Mouse (Mus musculus) liver, adult 10 weeks (tissue): ENCODE results near the gene Olfr470. TPM values are rescaled to one million over a fixed set of nuclear protein-coding genes. Genes with fewer than 3 reads are reported as not detected.

Experiments used
- polyA plus RNA-seq: library from polyadenylated mRNA; stranded (reverse); fragments of 350-450 nt; fragmentation: Illumina TruSeq; extraction: RNeasy Lipid Tissue Mini Kit (QIAGEN cat#74804); gene quantifications from one replicate; pipeline ENCODE4 v1.2.3, GENCODE M21; 2014; ENCODE audit warnings: low read depth, low replicate concordance

Olfr470 gene
- not detected for polyA plus RNA-seq

GRCm38 (mm10) chr7:107847390-107847789 lies at the start of gene Olfr470:
Gene Olfr470, minus strand, starts transcription at chr7:107847490.

GRCm38 (mm10) chr7:107825441-107825840 lies 21.8 kb downstream of the Olfr470 start, which contains the start of gene Olfr469:
Gene Olfr469, minus strand, starts transcription at chr7:107825541.

DNA sequence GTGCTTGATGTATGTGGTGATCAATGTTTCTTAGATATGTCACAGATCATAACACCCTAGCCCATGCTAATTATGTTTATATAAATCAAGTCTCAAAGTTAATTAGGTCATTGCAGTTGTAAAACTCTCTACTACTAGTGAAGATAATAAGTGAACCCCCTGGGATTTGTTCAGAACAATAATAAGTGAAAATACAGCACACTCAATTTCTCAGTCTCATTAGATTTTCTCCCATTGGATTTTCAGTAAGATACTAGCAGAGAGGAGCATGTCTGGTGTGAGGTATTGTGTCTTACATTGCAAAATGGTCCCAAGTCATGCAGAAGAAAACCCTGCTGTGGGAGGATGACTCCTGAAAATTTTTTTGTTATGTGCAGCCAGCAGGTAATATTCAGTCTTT lies 35.3 kb downstream of the Olfr470 start, which contains the start of gene Olfr467:
TSS of gene Olfr467 (plus strand) at position 301 of the 400 bp plus-strand sequence.

DNA sequence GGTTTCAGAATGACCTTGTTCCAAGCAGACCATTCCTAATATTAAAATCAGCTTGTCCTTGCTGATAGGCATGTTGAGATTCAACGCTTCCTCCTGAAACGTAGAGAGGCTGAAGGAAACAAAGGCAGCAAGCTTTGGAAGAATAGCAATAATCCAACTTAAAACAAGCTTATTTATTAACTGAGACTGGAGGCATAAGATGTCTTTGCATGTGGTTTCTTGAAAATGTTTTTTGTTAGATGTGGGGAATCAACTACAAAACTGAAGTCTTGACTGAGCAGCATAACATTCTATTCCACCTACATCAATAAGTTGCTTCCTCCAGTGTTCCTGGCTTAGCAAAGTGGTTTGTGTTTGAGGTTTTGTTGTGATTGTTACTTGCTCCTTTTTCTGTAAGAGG lies 46.2 kb downstream of the Olfr470 start, which contains the start of gene Ovch2:
TSS of gene Ovch2 (minus strand) at position 101 of the 400 bp plus-strand sequence.

Other genes with a start within 250 kb of the Olfr470 start
- gene 5330417H12Rik, start 222.3 kb downstream of the Olfr470 start, polyA plus RNA-seq, result not detected
- gene Cyb5r2, start 89.5 kb downstream of the Olfr470 start, polyA plus RNA-seq, result not detected
- not detected for gene Ovch2, start 46.3 kb downstream of the Olfr470 start, polyA plus RNA-seq
- not detected for gene Olfr467, start 35.2 kb downstream of the Olfr470 start, polyA plus RNA-seq
- gene Olfr469, start 21.9 kb downstream of the Olfr470 start, polyA plus RNA-seq, result not detected
- not detected for gene Olfr472, start 50.4 kb upstream of the Olfr470 start, polyA plus RNA-seq
- gene Olfr473, start 83.0 kb upstream of the Olfr470 start, polyA plus RNA-seq, result not detected
- not detected for gene Olfr474, start 107.2 kb upstream of the Olfr470 start, polyA plus RNA-seq
- gene Olfr476, start 117.3 kb upstream of the Olfr470 start, polyA plus RNA-seq, result not detected
- not detected for gene Olfr477, start 139.2 kb upstream of the Olfr470 start, polyA plus RNA-seq
- not detected for gene Olfr478, start 186.5 kb upstream of the Olfr470 start, polyA plus RNA-seq
- not detected for gene Olfr479, start 203.2 kb upstream of the Olfr470 start, polyA plus RNA-seq
- gene Olfr480, start 219.9 kb upstream of the Olfr470 start, polyA plus RNA-seq, result not detected
- not detected for gene Olfr481, start 232.4 kb upstream of the Olfr470 start, polyA plus RNA-seq